Mouse (Mus musculus): ENCODE measurements around the gene Tmem88. TPM values are rescaled to one million over a fixed set of nuclear protein-coding genes. Genes with fewer than 3 reads are reported as not detected.
"Not testable (repeated sequence)": the region's sequence is repeated elsewhere in the genome, so short reads cannot be mapped to it uniquely, and the experiment has no call there.

The Tmem88 gene
- polyA plus RNA-seq, 1 experiment = 0.16 TPM

- Histone ChIP-seq H3K36me3 (ENCODE audit: control insufficient read depth, insufficient read depth) (peaks cover 33% of the 10 kb centered on the region), H3K27me3 (ENCODE audit: control insufficient read depth, insufficient read depth, insufficient read length) (no peaks in the 10 kb centered on the region), H3K79me2 (ENCODE audit: control insufficient read depth, insufficient read depth) (peaks cover 24% of the 10 kb centered on the region), H3K4me3 (ENCODE audit: insufficient read depth, poor library complexity, severe bottlenecking) (no peak overlapping the region), H3K79me3 (ENCODE audit: low read depth) (peaks cover 4% of the 10 kb centered on the region), H3ac (ENCODE audit: control insufficient read depth, insufficient read length, low read depth) (no peak overlapping the region)
- no peak for TF ChIP-seq MAX (IDR thresholded peaks at IDR 0.05)
- no peak for TF ChIP-seq CEBPB (IDR thresholded peaks at IDR 0.05; ENCODE audit: low read depth)
- TF ChIP-seq USF1 (IDR thresholded peaks at IDR 0.05; ENCODE audit: low read depth) = no peak
- TF ChIP-seq CTCF (IDR thresholded peaks at IDR 0.05; ENCODE audit: control insufficient read depth, insufficient read depth, insufficient read length) = no peak
- TF ChIP-seq MYOD1 (IDR thresholded peaks at IDR 0.05; ENCODE audit: control insufficient read depth, insufficient read length, low read depth) = no peak
- TF ChIP-seq FOSL1 (IDR thresholded peaks at IDR 0.05; ENCODE audit: insufficient read depth, low read length, poor library complexity, severe bottlenecking) = no peak
- TF ChIP-seq MYOG (IDR thresholded peaks at IDR 0.05; ENCODE audit: control insufficient read depth, extremely low read depth, insufficient read length) = no peak
Observed at GRCm38 (mm10) chr11:69398486-69399200, 609 bp upstream of the Tmem88 start.

GRCm38 (mm10) chr11:69397581-69398057 lies 415 bp downstream of the Tmem88 start:
- Histone ChIP-seq H3K27me3 (ENCODE audit: control insufficient read depth, insufficient read depth, insufficient read length) (no peaks in the 10 kb centered on the region), H3K4me3 (ENCODE audit: insufficient read depth, poor library complexity, severe bottlenecking) (no peak overlapping the region), H3K36me3 (ENCODE audit: control insufficient read depth, insufficient read depth) (peaks cover 29% of the 10 kb centered on the region), H3K79me2 (ENCODE audit: control insufficient read depth, insufficient read depth) (peaks cover 26% of the 10 kb centered on the region), H3ac (ENCODE audit: control insufficient read depth, insufficient read length, low read depth) (no peak overlapping the region), H3K79me3 (ENCODE audit: low read depth) (peaks cover 4% of the 10 kb centered on the region)
- TF ChIP-seq USF1 (IDR thresholded peaks at IDR 0.05; ENCODE audit: low read depth) (no peak), MYOD1 (IDR thresholded peaks at IDR 0.05; ENCODE audit: control insufficient read depth, insufficient read length, low read depth) (no peak), MYOG (IDR thresholded peaks at IDR 0.05; ENCODE audit: control insufficient read depth, extremely low read depth, insufficient read length) (no peak), MAX (IDR thresholded peaks at IDR 0.05) (no peak), FOSL1 (IDR thresholded peaks at IDR 0.05; ENCODE audit: insufficient read depth, low read length, poor library complexity, severe bottlenecking) (no peak), CEBPB (IDR thresholded peaks at IDR 0.05; ENCODE audit: low read depth) (no peak), CTCF (IDR thresholded peaks at IDR 0.05; ENCODE audit: control insufficient read depth, insufficient read depth, insufficient read length) (no peak)

GRCm38 (mm10) chr11:69396772-69397171 lies 1.3 kb downstream of the Tmem88 start:
- H3K4me3 ChIP-seq (ENCODE audit: insufficient read depth, poor library complexity, severe bottlenecking) = peak overlapping the region; percentile 92
- peaks cover 21% of the 10 kb centered on the region for H3K36me3 ChIP-seq (ENCODE audit: control insufficient read depth, insufficient read depth)
- H3K27me3 ChIP-seq (ENCODE audit: control insufficient read depth, insufficient read depth, insufficient read length) = no peaks in the 10 kb centered on the region
- H3K79me2 ChIP-seq (ENCODE audit: control insufficient read depth, insufficient read depth) = peaks cover 26% of the 10 kb centered on the region
- peak overlapping the region; percentile 78 for H3ac ChIP-seq (ENCODE audit: control insufficient read depth, insufficient read length, low read depth)
- peaks cover 4% of the 10 kb centered on the region for H3K79me3 ChIP-seq (ENCODE audit: low read depth)
- TF ChIP-seq MYOG (IDR thresholded peaks at IDR 0.05; ENCODE audit: control insufficient read depth, extremely low read depth, insufficient read length) (no peak), MAX (IDR thresholded peaks at IDR 0.05) (no peak), CEBPB (IDR thresholded peaks at IDR 0.05; ENCODE audit: low read depth) (no peak), MYOD1 (IDR thresholded peaks at IDR 0.05; ENCODE audit: control insufficient read depth, insufficient read length, low read depth) (no peak), USF1 (IDR thresholded peaks at IDR 0.05; ENCODE audit: low read depth) (no peak), FOSL1 (IDR thresholded peaks at IDR 0.05; ENCODE audit: insufficient read depth, low read length, poor library complexity, severe bottlenecking) (no peak), CTCF (IDR thresholded peaks at IDR 0.05; ENCODE audit: control insufficient read depth, insufficient read depth, insufficient read length) (no peak)

GRCm38 (mm10) chr11:69395634-69396373 lies 2.2 kb downstream of the Tmem88 start:
- peak overlapping the region; percentile 92 for H3K4me3 ChIP-seq (ENCODE audit: insufficient read depth, poor library complexity, severe bottlenecking)
- H3ac ChIP-seq (ENCODE audit: control insufficient read depth, insufficient read length, low read depth) = peak overlapping the region; percentile 97
- TF ChIP-seq FOSL1 (IDR thresholded peaks at IDR 0.05; ENCODE audit: insufficient read depth, low read length, poor library complexity, severe bottlenecking) (no peak), CEBPB (IDR thresholded peaks at IDR 0.05; ENCODE audit: low read depth) (peak; percentile 37), MAX (IDR thresholded peaks at IDR 0.05) (peak; percentile 66)
- H3K27me3 ChIP-seq (ENCODE audit: control insufficient read depth, insufficient read depth, insufficient read length) = no peaks in the 10 kb centered on the region
- H3K36me3 ChIP-seq (ENCODE audit: control insufficient read depth, insufficient read depth) = peaks cover 11% of the 10 kb centered on the region
- H3K79me3 ChIP-seq (ENCODE audit: low read depth) = peaks cover 4% of the 10 kb centered on the region
- H3K79me2 ChIP-seq (ENCODE audit: control insufficient read depth, insufficient read depth) = peaks cover 26% of the 10 kb centered on the region

- peaks cover 26% of the 10 kb centered on the region for H3K79me2 ChIP-seq (ENCODE audit: control insufficient read depth, insufficient read depth)
- peak within 1 kb of the TSS; percentile 97 for H3ac ChIP-seq (ENCODE audit: control insufficient read depth, insufficient read length, low read depth)
- H3K79me3 ChIP-seq (ENCODE audit: low read depth); H3K27me3 ChIP-seq (ENCODE audit: control insufficient read depth, insufficient read depth, insufficient read length); H3K36me3 ChIP-seq (ENCODE audit: control insufficient read depth, insufficient read depth): not testable (repeated sequence)
- TF ChIP-seq MAX (IDR thresholded peaks at IDR 0.05) = peak; percentile 78
- peak within 1 kb of the TSS; percentile 92 for H3K4me3 ChIP-seq (ENCODE audit: insufficient read depth, poor library complexity, severe bottlenecking)
Observed at GRCm38 (mm10) chr11:69395235-69395633, 2.8 kb downstream of the Tmem88 start, which contains the start of the genes Naa38 and Cyb5d1. Gene Naa38, plus strand, starts transcription at chr11:69395487. Gene Cyb5d1, minus strand, starts transcription at chr11:69395631.

GRCm38 (mm10) chr11:69394591-69395167 lies 3.4 kb downstream of the Tmem88 start:
- peaks cover 26% of the 10 kb centered on the region for H3K79me2 ChIP-seq (ENCODE audit: control insufficient read depth, insufficient read depth)
- not testable (repeated sequence) for H3K36me3 ChIP-seq (ENCODE audit: control insufficient read depth, insufficient read depth); H3K27me3 ChIP-seq (ENCODE audit: control insufficient read depth, insufficient read depth, insufficient read length); H3K79me3 ChIP-seq (ENCODE audit: low read depth)
- H3K4me3 ChIP-seq (ENCODE audit: insufficient read depth, poor library complexity, severe bottlenecking) = peak overlapping the region; percentile 92
- peak overlapping the region; percentile 93 for H3ac ChIP-seq (ENCODE audit: control insufficient read depth, insufficient read length, low read depth)

All from C2C12 (cell line).